Mouse (Mus musculus) kidney, adult 9 months (tissue): ENCODE results near the gene Notch2.

Experiments
- DNase-seq: peaks from one replicate; pipeline ENCODE4 v3.0.0; 2022

The Notch2 gene

DNA sequence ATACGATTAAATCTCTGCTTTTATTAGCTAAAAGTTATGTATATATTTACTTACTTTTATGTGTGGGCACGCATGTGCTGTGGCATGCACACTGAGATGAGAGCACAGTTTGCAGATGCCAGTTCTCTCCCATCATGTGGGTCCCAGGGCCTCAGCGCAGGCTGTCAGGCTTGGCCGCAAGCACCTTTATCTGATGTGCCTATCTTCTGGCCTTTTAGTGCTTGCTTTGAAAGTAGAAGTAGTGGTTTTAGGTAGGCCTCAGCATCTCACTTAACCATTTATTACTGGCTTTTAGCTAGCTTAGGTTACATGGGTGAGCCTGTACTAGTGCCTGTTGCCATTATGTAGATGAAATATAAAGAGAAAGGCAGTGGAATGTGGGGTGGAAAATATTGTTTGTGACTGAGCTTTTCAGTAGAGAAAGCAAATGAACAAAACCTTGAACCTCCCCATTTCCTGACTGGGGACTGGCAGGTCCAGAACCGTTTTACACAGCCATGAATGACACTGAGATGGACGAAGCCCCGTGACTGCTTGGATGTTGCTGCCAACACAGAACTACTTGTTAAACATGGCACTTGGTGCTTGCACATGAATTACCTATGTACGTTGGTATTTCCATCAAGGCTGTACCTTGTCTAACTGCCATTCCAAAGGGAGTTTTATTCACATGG lies 41.1 kb downstream of the Notch2 start:
- no peak for DNase-seq

DNA sequence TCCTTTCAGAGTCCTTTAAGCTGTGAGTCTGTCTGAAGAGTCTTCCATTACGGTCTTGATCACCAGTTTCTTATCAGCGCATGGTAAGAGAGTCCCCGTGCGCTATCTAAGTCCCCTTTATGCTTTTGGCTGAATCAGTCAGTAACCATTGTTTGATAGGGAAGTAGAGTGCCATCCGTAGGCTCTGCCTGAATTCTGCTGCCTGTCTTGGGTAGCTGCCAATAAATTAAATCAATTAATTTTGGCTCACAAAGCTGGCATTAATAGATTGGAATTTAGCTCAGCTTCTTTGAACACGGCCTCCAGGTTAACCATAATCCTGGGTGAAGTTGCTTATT lies 41.6 kb downstream of the Notch2 start:
- no peak for DNase-seq

DNA sequence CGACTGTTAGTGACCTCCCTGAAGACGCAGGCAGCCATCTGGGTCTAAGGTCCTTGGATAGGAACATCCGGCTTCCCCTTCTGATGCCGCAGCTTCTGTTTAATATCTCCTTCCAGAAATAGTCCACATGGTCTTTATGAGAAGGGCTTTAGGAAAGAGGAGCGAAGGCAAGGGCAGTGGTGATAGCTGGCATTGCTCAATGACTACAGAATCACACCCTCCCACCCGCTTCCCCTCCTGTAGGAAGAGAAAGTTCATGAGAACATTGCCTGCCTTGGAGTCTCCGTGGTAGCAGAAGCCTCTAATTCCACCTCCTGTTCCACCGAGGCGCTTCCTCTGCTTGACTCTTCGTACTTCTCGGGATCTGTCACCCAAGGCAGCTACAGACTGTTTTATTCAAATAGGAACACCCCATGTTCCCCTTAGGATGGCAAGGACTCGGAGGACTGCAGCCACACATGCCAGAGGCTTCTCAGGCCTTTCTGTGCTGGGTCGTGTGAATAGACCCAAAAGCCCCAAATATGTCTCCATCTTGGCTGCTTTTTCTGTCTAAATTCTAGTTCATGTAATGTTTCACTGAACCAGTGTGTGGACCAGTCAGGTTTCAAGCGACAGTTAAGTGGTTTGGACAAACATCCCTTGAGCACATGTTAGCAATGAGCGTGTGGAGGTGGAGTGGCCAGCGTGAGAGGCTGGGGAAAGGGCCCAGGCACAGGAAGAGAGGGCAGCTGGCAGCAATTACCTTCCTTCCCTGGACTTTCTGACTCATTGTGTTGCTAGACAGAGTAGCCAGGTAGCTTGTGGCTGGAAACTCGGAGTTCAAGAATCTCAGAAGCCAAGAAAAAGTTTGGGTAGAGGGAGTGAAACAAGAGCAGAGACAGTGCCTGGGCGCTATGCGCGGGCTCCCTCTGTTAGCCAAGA lies 42.7 kb downstream of the Notch2 start:
- no peak for DNase-seq

DNA sequence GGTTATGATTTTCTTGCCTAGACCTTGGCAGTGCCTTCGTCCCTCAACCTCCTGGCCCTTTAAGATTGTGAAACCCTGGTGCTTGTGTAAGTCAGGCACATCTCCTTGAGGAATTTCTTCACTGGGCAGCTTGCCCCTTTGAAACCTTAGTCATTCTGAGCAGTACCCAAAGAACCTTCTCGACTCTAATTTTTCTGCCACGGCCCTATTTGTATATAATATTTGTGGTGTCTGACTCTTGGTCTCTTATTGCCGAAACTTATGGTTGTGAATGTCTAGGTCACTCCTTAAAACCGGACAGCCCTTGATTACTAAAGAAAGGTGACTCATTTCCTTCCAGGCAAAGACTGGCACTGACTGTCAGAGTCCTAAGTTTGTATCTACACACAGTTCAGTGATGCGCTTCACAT lies 43.6 kb downstream of the Notch2 start:
- no peak for DNase-seq

DNA sequence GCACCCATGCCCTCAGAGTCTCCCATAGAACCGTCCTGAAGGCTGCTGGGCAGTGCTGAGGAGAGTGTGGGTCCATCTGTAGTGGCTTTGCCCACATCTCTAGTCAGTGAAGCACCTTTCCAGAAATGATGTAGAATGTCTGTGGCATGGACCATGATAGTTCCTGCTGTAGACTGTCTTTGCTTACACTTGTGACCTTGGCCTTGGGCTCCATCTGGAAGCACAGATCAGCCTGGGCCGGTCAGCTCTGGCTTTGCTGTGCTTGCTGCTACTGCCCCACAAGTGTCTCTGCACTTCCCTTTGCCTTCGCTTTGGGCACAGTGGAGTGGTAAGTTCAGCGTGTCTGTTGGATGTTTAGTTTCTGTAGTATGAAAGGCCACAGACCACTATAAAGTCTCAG lies 45.7 kb downstream of the Notch2 start:
- DNase-seq, result no peak

GRCm38 (mm10) chr3:98060981-98061660 lies 47.8 kb downstream of the Notch2 start:
- DNase-seq, result no peak

DNA sequence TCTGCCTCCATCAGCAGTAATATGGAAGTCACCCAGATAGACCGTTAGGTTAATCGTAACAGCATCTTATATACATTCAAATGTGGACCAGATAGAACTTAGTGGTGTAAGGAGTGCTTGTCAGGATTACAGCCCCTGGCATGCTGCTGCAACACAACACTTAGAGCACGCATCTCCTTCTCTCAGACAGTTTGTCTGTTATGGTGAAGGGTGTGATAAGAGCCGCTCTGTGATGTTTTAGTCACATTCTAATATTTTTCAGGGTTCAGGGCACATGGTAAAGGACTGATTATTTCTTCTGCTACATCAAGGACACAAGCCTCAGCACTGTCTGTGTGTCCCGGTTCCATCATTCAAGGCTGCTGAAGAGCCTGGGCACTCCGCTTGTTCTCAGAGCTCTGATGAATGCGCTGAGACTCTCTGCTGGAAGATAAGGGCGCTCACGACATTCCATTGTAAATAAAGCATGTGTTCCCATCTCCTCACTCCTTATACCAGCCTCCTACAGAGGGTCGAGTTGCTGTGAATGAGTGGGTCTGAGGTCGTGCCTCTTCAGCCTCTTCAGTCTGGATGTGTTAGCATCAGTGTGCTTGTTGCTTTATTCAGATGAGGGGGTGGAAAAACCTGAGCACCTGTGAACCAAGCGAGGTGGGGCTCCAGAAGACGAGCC lies 48.5 kb downstream of the Notch2 start:
- no peak for DNase-seq

GRCm38 (mm10) chr3:98062591-98063185 lies 49.4 kb downstream of the Notch2 start:
- DNase-seq, result no peak

DNA sequence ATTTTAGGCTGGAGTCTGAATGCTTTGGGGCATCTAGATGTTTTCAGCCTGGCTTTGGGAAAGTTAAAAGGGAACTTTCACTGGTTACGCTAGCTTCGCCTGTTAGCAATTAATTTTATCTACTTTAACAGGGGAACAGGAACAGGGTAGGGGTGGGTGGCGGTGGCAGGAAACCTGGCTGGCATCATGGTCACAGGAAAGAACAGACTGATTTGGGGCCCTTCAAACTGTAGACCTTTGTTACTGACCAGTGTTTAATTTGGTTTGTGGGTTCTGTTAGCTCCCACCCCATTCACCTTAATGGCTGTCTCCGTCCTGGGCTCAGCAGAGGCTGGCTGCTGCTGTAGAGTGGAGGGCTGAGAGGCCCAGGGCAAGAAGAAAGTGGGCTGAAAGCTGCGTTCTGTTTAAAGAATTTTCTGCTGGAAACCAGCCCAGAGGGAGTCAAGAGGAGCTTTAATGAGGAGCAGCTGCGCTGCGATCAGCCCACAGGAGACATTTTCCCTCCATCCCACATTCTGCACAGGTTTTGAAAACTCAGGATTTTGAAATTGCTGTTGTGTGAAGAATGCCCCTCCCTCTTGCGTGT lies 50.0 kb downstream of the Notch2 start:
- peak; percentile 58 for DNase-seq

- DNase-seq, result no peak
These were observed 50.5 kb downstream of the Notch2 start for GRCm38 (mm10) chr3:98063833-98064232.

- no peak for DNase-seq
These were observed 51.7 kb downstream of the Notch2 start for GRCm38 (mm10) chr3:98065004-98065403.

GRCm38 (mm10) chr3:98066434-98066833 lies 53.1 kb downstream of the Notch2 start:
- no peak for DNase-seq

DNA sequence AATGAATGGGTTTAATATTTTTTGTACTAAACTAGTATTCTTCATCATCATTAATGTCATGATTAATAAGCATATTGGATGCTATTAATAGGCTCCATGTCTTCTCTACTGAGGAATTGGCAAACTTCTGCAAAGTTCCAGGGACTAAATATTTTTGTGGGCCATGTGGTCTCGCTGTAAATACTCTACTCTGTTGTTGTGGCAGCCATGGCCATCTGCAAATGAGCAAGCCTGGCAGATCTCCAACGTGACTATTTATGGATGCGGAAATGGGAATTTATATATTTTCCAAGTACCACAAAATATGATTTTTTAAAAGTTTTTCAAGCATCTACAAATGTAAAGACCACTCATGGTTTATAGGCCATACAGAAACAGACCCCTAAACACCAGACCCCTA lies 54.1 kb downstream of the Notch2 start:
- no peak for DNase-seq

DNA sequence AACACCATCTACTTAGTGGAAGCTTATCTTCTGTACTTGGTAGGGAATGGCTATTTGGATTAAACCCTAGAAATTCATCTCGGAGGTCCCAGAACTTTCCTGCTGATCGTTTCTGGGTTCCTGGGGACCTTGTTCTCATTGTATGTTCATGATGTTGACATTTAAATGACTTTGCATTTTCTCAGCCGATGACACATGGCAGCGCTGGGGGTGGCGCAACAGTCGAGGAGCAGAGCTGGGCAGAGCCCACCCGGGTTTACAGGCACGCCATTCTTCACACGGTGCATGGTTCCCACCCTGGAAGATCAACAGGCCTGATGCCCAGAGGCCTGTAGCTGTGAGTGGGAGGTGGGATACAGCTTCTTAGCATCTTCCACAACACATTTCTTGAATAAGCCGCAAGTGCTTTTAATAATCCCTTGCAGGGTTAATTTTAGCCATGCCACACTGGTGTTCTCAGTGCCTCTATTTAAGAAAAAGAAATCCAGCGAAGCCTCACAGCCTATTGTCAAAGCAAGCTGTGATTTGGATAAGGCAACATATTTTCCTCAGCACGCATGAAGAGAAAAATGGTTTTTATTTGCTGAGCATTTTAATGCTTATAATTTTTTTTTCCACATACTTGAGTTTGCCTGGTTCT lies 54.6 kb downstream of the Notch2 start:
- DNase-seq, result no peak

GRCm38 (mm10) chr3:98069161-98069560 lies 55.8 kb downstream of the Notch2 start:
- peak; percentile 45 for DNase-seq

- DNase-seq, result no peak
These were observed 56.5 kb downstream of the Notch2 start for GRCm38 (mm10) chr3:98069856-98070255.

DNA sequence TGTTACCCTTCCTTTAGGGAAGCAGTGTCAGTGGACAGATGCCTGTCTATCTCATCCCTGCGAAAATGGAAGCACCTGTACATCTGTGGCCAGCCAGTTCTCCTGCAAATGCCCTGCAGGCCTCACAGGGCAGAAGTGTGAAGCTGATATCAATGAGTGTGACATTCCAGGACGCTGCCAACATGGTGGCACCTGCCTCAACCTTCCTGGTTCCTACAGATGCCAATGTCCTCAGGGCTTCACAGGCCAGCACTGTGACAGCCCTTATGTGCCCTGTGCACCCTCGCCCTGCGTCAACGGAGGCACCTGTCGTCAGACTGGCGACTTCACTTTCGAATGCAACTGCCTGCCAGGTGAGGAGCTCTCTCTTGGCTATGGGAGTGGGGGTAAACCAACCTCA lies 59.2 kb downstream of the Notch2 start:
- DNase-seq, result no peak

DNA sequence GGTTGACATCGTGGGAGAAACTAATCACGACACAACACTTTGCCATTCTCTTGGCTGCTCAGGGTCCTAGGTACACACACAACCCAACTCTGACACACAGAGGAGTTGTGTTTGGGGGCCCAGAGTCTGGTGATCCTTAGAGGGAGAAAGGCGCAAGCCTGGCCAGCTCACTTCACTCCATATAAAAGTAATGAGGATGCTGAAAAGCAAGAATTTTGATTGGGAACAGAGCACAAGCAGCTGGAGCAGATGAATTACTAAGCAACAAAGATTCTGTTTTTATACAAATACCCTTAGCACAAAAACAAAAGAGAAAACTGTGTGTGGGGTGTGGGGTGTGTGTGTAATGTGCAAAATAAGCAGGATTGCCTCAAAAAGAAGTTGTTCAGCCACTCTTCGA lies 60.2 kb downstream of the Notch2 start:
- DNase-seq, result no peak

DNA sequence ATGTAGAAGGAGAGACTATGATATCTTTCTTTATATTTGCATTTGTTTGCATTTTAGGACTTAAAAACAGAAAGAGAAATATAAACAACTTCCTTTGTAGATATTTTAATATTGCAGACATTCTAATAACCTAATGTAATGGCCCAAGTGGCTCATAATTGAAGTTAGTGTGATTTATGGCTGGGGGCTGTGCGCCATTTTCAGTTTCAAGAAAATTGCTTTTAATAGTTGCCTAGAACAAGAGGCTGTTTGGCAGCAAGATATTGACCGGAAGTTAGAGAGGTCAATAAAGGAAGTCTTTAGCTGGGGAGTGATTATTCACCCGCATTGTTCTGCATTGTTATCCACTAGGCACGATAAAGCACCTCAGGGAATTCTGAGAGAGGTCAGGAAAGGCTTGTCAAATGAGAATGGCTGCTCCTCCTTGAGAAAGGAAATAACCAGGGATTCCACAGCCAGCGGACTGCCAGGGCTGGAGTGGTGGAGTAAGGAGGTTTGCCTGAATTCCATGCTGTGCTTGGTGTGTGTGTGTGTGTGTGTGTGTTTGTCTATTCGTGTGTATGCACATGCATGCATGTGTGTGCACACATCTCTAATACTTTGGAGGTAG lies 61.4 kb downstream of the Notch2 start:
- peak; percentile 60 for DNase-seq

DNA sequence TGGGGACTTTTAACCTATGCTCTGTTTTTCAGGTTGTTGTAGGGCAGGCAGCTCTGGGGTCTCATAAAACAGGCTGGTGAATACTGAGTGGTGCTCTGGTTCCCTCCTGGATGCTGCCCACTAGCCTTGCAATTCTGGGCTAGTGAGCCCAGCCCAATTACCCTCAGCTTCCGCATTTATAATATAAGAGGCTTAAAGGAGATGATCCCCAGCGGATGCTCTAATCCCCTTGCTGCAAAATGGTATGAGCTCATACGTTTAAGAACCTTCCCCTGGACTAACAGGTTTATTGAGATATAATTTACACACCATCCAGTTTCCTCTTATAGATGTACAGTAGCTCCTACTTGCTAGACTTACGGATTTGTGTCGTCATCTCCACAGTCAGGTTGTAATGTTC lies 64.5 kb downstream of the Notch2 start:
- no peak for DNase-seq

GRCm38 (mm10) chr3:98078816-98079215 lies 65.5 kb downstream of the Notch2 start:
- DNase-seq, result no peak
